Mouse (Mus musculus) cortical plate, adult 2 months (tissue): ENCODE data around the gene Aqp5.

Experiments used
- CTCF ChIP-seq: fragments of 200-500 bp; IDR thresholded peaks from 2 replicates; pipeline ENCODE4 v1.5.1; 2011; ENCODE audit warnings: mild to moderate bottlenecking, control low read depth, low read length; ENCODE audit not compliant: insufficient read depth; ENCODE audit errors: extremely low read depth
- POLR2A ChIP-seq: fragments of 200-500 bp; IDR thresholded peaks from 2 replicates; pipeline ENCODE4 v1.6.1; 2011; ENCODE audit warnings: mild to moderate bottlenecking, low read length, control low read depth; ENCODE audit not compliant: insufficient read depth; ENCODE audit errors: extremely low read depth

GRCm38 (mm10) chr15:99553767-99554166, 36.8 kb upstream of the Aqp5 start:
- TF ChIP-seq CTCF (no peak), POLR2A (no peak)
